11 mouse cellular contexts compared by ENCODE assay signal in the genomic region with DNA sequence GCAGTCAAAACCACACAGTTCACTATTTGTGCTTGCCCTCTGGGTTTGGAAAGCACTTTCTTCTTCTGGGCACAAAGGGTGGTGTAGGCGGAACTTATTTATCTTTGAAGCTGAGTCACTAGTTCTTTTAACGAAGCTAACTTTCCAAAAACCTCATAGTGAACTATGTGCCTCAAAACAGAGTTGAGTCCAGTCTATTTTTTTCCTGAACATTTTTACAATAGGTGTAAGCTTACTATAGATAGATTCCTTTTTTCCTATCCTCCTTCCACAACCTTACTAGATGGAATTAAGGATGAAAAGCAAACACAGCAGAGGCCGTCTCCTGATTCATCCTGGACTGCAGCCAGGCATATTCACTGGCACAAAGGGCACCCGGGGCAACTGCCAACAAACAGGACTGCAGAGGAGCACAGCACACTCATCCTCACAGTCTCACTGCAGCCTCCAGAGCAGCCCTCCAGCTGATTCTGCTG.
A peak's percentile ranks its signal among the peaks of the same experiment; 100 is the strongest.
DNase-seq lines count a peak whose midpoint lies in the region; ATAC-seq and TF ChIP-seq lines count a peak whose summit lies in the region.
"Had no signal": no experiment of that assay in that cellular context is flagged by ENCODE, and none has a peak within 500 bp of the region (broad histone marks: within the 10 kb centered on the region; RNA-seq: fewer than 3 reads in every experiment).

No protein-coding gene starts in this region.

- no peak for TF ChIP-seq CTCF in heart, adult 2 months (IDR thresholded peaks at IDR 0.05)

- H3K79me2 ChIP-seq in heart, adult 2 months (replicated peaks; ENCODE audit: control insufficient read depth, insufficient read depth, low read length) = no peaks in the 10 kb centered on the region
- no peaks in the 10 kb centered on the region for H3K79me2 ChIP-seq in myocyte (ENCODE audit: control insufficient read depth, insufficient read depth)

- H3K27me3 ChIP-seq in heart, adult 2 months (ENCODE audit: control insufficient read depth, insufficient read depth, low read length) = no peaks in the 10 kb centered on the region
- no peaks in the 10 kb centered on the region for H3K27me3 ChIP-seq in heart, embryonic 11.5 days (ENCODE audit: control insufficient read depth, insufficient read depth, low read length)
- no peaks in the 10 kb centered on the region for H3K27me3 ChIP-seq in myocyte (ENCODE audit: control insufficient read depth, insufficient read depth, insufficient read length)
- H3K27me3 ChIP-seq: CH12.LX; embryonic facial prominence, embryonic 13.5 days; limb, embryonic 13.5 days had no signal

- no peaks in the 10 kb centered on the region for H3K9me3 ChIP-seq in heart, embryonic 11.5 days (replicated peaks; ENCODE audit: control insufficient read depth, low read length)
- H3K9me3 ChIP-seq: embryonic facial prominence, embryonic 13.5 days; limb, embryonic 13.5 days had no signal

- ATAC-seq in heart, embryonic 11.5 days (replicated peaks; ENCODE audit: insufficient number of reproducible peaks, low FRiP score, low TSS enrichment) = no peak

- H3ac ChIP-seq in myocyte (ENCODE audit: control insufficient read depth, insufficient read length) = no peak overlapping the region

- intact Hi-C loops in heart, adult 2 months (cut with DNase I) = no loop called here

- H3K4me3 ChIP-seq in heart, adult 2 months = no peak overlapping the region
- no peak overlapping the region for H3K4me3 ChIP-seq in heart, embryonic 11.5 days (ENCODE audit: low read depth, low read length)
- no peak overlapping the region for H3K4me3 ChIP-seq in myocyte
- H3K4me3 ChIP-seq: embryonic facial prominence, embryonic 13.5 days; limb, embryonic 13.5 days had no signal

- peak overlapping the region; percentile 8; the same call in 1 of the 2 replicates for H3K27ac ChIP-seq in heart, adult 2 months
- no peak overlapping the region for H3K27ac ChIP-seq in heart, embryonic 11.5 days (ENCODE audit: low read depth, low read length)
- H3K27ac ChIP-seq: embryonic facial prominence, embryonic 13.5 days; limb, embryonic 13.5 days had no signal

- TF ChIP-seq POLR2A in heart, adult 2 months (IDR thresholded peaks at IDR 0.05; ENCODE audit: insufficient read depth, low read depth, low read length) = no peak
- no peak for TF ChIP-seq POLR2A in myocyte (IDR thresholded peaks at IDR 0.05; ENCODE audit: insufficient read length, low read depth)

- H3K4me1 ChIP-seq in heart, adult 2 months (ENCODE audit: control insufficient read depth, insufficient read depth, low read length) = no peaks in the 10 kb centered on the region
- no peaks in the 10 kb centered on the region for H3K4me1 ChIP-seq in heart, embryonic 11.5 days (ENCODE audit: control insufficient read depth, insufficient read depth, low read length)
- H3K4me1 ChIP-seq: embryonic facial prominence, embryonic 13.5 days; limb, embryonic 13.5 days had no signal

- peaks cover 9% of the 10 kb centered on the region for H3K36me3 ChIP-seq in heart, adult 2 months (ENCODE audit: control insufficient read depth, insufficient read depth, low read length)
- peaks cover 26% of the 10 kb centered on the region for H3K36me3 ChIP-seq in heart, embryonic 11.5 days (ENCODE audit: control insufficient read depth, insufficient read depth, low read length)
- peaks cover 30% of the 10 kb centered on the region for H3K36me3 ChIP-seq in myocyte (ENCODE audit: control insufficient read depth, insufficient read depth)

- no peak for TF ChIP-seq EP300 in heart, adult 2 months (IDR thresholded peaks at IDR 0.05; ENCODE audit: insufficient read depth, low read depth, low read length)

- no peak overlapping the region for H3K4me2 ChIP-seq in heart, embryonic 11.5 days
- peak overlapping the region; percentile 53 for H3K4me2 ChIP-seq in myocyte (ENCODE audit: low read depth)
- H3K4me2 ChIP-seq: embryonic facial prominence, embryonic 13.5 days; limb, embryonic 13.5 days had no signal

- peak; percentile 64 to 73 for DNase-seq in heart, adult 2 months
- DNase-seq in NIH3T3 (ENCODE audit: low read depth) = peak; percentile 80
- peak; percentile 79 to 86 for DNase-seq in cerebellum, postnatal 10 days
- DNase-seq in kidney, adult 9 months = peak; percentile 91
- no peak for DNase-seq in thymus, postnatal 10 days (ENCODE audit: low spot score in 2 of 2)
- no peak for DNase-seq in spleen, postnatal 36 days (ENCODE audit: low spot score in 2 of 2)

- no peak overlapping the region for H3K9ac ChIP-seq in heart, adult 2 months (ENCODE audit: low read depth, low read length)
- no peak overlapping the region for H3K9ac ChIP-seq in heart, embryonic 11.5 days (ENCODE audit: low read depth, low read length)
- H3K9ac ChIP-seq: embryonic facial prominence, embryonic 13.5 days; limb, embryonic 13.5 days had no signal

- 36% methylated on average over 4 of the region's 4 CpGs for WGBS in heart, adult 2 months
- 78% methylated on average over 4 of the region's 4 CpGs for WGBS in heart, embryonic 11.5 days (ENCODE audit: insufficient replicate concordance)

TF ChIP-seq in myocyte, 11 proteins besides CTCF, POLR2A, EP300 and RAD21:
- no peak for TF ChIP-seq USF1 (IDR thresholded peaks at IDR 0.05; ENCODE audit: low read depth)
- TF ChIP-seq MYOD1 (IDR thresholded peaks at IDR 0.05; ENCODE audit: control insufficient read depth in 1 of 3, insufficient read length in 2 of 3, low read depth in 2 of 3) = no peak
- no peak for TF ChIP-seq CEBPB (IDR thresholded peaks at IDR 0.05; ENCODE audit: insufficient read depth, poor library complexity, severe bottlenecking)

Comparison
In these comparisons a context has a peak if more than half of its experiments do, and no peak if none do; other contexts are left out.
1. DNase-seq: peak in heart, adult 2 months (2 of 2), NIH3T3 (single experiment), cerebellum, postnatal 10 days (2 of 2) and kidney, adult 9 months (single experiment); none in thymus, postnatal 10 days (0 of 2) and spleen, postnatal 36 days (0 of 2).